Mouse (Mus musculus) embryonic fibroblast, embryonic 13.5 days (primary cell): ENCODE data around the gene Irf2bp2.

Source experiments
- CTCF ChIP-seq: IDR thresholded peaks from 2 replicates; pipeline ENCODE4 v1.5.1; 2011; ENCODE audit warnings: mild to moderate bottlenecking, control low read depth, low read length, moderate library complexity, borderline replicate concordance; ENCODE audit not compliant: insufficient read depth
- POLR2A ChIP-seq: IDR thresholded peaks from 2 replicates; pipeline ENCODE4 v1.6.1; 2011; ENCODE audit warnings: low read depth, mild to moderate bottlenecking, control low read depth, low read length, moderate library complexity

DNA sequence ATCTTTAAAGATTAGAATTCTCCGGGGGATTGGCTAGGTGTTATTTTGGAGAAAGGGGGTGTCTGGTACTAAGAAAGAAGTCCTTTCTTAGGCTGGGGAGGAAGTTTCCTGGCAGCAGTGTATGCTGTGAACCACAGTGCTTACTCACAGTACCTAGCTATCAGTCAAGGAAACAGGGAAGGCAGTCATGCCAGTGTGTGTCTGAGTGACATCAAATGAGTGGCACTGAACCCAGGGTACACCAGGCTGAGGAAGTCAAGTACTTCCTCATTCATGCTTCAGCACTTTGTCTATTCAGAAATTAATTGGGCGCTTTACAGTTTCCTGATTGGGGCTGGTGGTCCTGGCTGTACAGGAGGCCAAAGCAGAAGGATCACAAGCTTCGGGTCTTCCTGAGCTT is 34.8 kb upstream of the Irf2bp2 start:
- no peak for TF ChIP-seq POLR2A
- TF ChIP-seq CTCF: no peak
